Mouse (Mus musculus) liver, embryonic 16.5 days (tissue): ENCODE results near the gene Med18. TPM values are rescaled to one million over a fixed set of nuclear protein-coding genes. Genes with fewer than 3 reads are reported as not detected.

ENCODE experiments used
- ATAC-seq: fragments of 200-750 bp; cut with Nextera tagmentation; 2 replicates; pipeline ENCODE4 v1.8.0; 2017; ENCODE audit warnings: low read depth, mild to moderate bottlenecking, moderate number of reproducible peaks, moderate library complexity
- H3K27ac ChIP-seq: fragments of 300-500 bp; sonication (generic); 2 replicates; pipeline ENCODE4 v1.5.1; 2014; ENCODE audit warnings: mild to moderate bottlenecking, low read length
- H3K27me3 ChIP-seq: fragments of 300-500 bp; sonication (generic); 2 replicates; pipeline ENCODE4 v1.6.1; 2014; ENCODE audit warnings: low read depth, low read length, mixed read lengths; ENCODE audit not compliant: control insufficient read depth, insufficient read depth
- H3K36me3 ChIP-seq: fragments of 300-500 bp; sonication (generic); 2 replicates; pipeline ENCODE4 v1.6.1; 2014; ENCODE audit warnings: mild to moderate bottlenecking; ENCODE audit not compliant: control insufficient read depth, insufficient read depth
- H3K4me1 ChIP-seq: fragments of 300-500 bp; sonication (generic); 2 replicates; pipeline ENCODE4 v1.6.1; 2014; ENCODE audit warnings: low read depth, low read length, mixed read lengths; ENCODE audit not compliant: control insufficient read depth
- H3K4me2 ChIP-seq: fragments of 300-500 bp; sonication (generic); 2 replicates; pipeline ENCODE4 v1.6.1; 2014; ENCODE audit warnings: low read depth, low read length, mixed read lengths
- H3K4me3 ChIP-seq: fragments of 300-500 bp; sonication (generic); 2 replicates; pipeline ENCODE4 v1.5.1; 2014; ENCODE audit warnings: low read depth, mild to moderate bottlenecking, low read length
- H3K9ac ChIP-seq: fragments of 300-500 bp; sonication (generic); 2 replicates; pipeline ENCODE4 v1.6.1; 2014; ENCODE audit warnings: low read depth, low read length
- H3K9me3 ChIP-seq: fragments of 300-500 bp; sonication (generic); replicated peaks from 2 replicates; pipeline ENCODE4 v1.6.1; 2016; ENCODE audit warnings: low read length; ENCODE audit not compliant: control insufficient read depth
- whole genome bisulfite sequencing: fragments of 180-500 bp; shearing (Covaris S2); extraction: QIAGEN DNeasy Blood & Tissue Kit; methylation state at CpG from one replicate; pipeline ENCODE4 v1.1.7; 2014; ENCODE audit not compliant: insufficient replicate concordance; 5-methylcytosine and 5-hydroxymethylcytosine counted together
- polyA plus RNA-seq: library from polyadenylated mRNA; unstranded; fragments of >200 nt; fragmentation: Nextera tagmentation; extraction: Ambion mirVana; gene quantifications from 2 replicates; pipeline ENCODE4 v1.2.1, GENCODE M21; 2015

The Med18 gene
- polyA plus RNA-seq, 1 experiment from 2014 or later: 8.2 TPM

DNA sequence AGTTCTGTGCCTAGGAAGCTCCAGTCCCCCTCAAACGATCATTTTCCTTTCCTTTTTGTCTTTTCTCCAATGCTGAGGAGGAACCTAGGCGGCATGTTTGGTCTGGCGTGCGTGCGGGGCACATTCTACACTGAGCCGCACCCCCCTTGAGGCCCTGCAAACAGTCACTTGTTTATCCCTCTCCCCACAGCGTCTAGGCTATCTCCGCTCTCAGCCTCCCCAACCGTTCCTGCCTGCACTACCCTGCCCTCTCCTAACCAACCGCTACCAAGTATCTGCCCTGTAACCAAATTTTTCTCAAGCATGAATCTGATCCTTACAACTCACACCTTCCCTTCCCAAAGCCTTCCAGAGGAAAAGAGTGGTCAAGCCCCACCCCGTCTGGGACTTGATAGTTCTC lies 39.6 kb upstream of the Med18 start:
- no peaks in the 10 kb centered on the region for H3K9me3 ChIP-seq
- peak overlapping the region; percentile 12; the same call in 1 of the 2 replicates for H3K4me2 ChIP-seq
- 44% methylated on average over 11 of the region's 11 CpGs for WGBS
- no peak overlapping the region for H3K9ac ChIP-seq
- H3K4me1 ChIP-seq: peaks cover 45% of the 10 kb centered on the region
- no peak overlapping the region for H3K4me3 ChIP-seq
- H3K27me3 ChIP-seq: no peaks in the 10 kb centered on the region
- 0 out of 2 replicates have a peak overlapping the region, but pooled peaks have one; percentile 9 for H3K27ac ChIP-seq
- peak; percentile 78 for ATAC-seq
- peaks cover 10% of the 10 kb centered on the region; the same call in 1 of the 2 replicates for H3K36me3 ChIP-seq

DNA sequence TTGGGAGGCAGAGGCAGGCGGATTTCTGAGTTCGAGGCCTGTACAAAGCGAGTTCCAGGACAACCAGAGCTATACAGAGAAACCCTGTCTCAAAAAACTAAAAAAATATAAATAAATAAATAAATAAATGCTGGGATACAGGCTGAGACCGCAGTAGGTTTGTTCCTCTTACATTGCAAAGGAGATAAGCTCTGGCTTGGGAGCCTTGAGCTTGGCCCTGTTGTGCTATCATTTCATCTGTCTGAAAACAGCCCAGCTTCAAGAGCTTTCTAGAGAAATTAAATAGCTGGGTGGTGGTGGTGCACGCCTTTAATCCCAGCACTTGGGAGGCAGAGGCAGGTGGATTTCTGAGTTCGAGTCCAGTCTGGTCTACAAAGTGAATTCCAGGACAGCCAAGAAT lies 37.9 kb upstream of the Med18 start:
- peaks cover 23% of the 10 kb centered on the region for H3K36me3 ChIP-seq
- WGBS: 56% methylated on average over 6 of the region's 6 CpGs

DNA sequence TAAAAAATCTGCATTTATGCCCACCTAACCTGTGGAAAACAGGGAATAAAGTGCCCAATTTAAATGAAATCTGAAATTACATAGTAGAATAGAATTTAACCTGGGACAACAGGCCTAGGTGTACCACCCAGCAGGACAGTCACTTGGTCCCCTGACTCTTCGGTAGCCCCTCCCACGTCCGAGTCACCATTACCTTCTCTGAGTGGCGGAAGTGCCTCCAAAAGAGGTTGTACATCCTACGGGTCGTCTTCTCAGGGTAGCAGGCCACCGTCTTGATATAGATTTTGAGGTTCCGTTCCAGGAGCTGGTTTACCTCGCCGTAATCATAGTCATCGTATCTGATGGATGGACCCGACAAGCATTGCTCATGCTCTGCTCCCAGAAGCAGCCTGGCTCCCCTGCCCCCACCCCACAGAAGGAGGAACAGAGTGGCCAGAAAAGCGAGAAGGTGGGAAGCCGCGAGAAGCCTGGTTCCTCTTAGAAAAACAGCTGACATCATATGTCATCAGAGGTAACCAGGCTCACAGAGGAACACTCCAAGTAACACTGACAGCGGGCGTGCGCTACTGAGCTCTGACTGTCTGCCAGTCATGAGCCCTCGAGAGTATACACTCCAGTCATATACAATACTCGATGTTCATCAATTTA lies 30.7 kb upstream of the Med18 start:
- Histone ChIP-seq H3K4me3 (no peak overlapping the region), H3K4me2 (no peak overlapping the region), H3K27me3 (no peaks in the 10 kb centered on the region), H3K36me3 (peaks cover 29% of the 10 kb centered on the region), H3K9ac (no peak overlapping the region), H3K9me3 (no peaks in the 10 kb centered on the region), H3K27ac (no peak overlapping the region), H3K4me1 (peaks cover 6% of the 10 kb centered on the region)
- 45% methylated on average over 20 of the region's 20 CpGs for WGBS
- ATAC-seq: 0 out of 2 replicates have a peak, but pooled peaks have one; percentile 14

More for the DNA sequence above, 37.9 kb upstream of the Med18 start:
- peaks cover 33% of the 10 kb centered on the region for H3K4me1 ChIP-seq
- no peaks in the 10 kb centered on the region for H3K9me3 ChIP-seq
- no peak overlapping the region for H3K4me2 ChIP-seq
- H3K27me3 ChIP-seq: no peaks in the 10 kb centered on the region
- no peak overlapping the region for H3K4me3 ChIP-seq
- no peak for ATAC-seq
- H3K9ac ChIP-seq: no peak overlapping the region
- no peak overlapping the region for H3K27ac ChIP-seq

DNA sequence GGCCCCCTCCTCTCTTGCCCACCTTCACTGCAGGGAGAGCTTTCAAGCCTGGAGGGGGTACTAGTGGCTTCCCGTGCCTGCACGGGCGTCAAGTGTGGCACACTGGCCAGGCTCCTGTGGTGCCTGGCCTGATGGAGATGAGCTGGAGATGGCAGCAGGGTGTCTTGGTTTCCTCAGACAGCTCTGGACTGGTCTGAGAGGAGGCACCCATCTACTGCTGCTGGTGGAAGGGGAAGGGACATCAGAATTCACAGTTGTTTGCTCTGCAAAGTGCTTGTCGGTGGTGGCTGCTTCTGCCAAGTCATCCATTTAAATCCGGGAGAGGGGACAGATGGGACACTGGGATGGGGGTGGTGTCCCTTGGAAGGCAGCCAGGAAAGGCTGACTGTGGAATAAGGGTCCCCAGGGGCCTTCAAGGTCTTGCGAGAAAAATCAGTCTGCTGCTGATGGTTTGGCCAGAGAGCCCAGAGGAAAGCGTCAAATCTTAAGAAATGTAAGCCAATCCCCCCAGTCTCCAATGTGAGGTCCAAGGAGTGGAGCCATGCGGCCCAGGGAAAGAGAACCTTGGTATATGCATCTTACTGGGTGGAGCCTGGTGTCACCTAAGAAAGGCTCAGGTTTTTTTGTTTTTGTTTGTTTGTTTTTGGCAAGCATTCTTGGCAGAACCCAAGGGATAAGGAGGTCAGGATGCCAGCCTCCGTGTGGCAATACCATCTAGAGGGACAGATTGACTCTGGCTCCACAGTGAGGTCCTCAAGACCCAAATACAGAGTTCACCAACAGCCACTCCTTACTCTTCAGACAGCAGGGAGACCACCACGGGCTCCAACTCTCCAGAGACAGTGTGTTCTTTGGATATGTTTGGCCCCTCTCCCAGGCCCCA lies 28.7 kb upstream of the Med18 start:
- ATAC-seq: peak; percentile 10; the same call in 1 of the 2 replicates
- Histone ChIP-seq H3K9ac (no peak overlapping the region), H3K4me2 (no peak overlapping the region), H3K9me3 (no peaks in the 10 kb centered on the region), H3K36me3 (peaks cover 11% of the 10 kb centered on the region), H3K4me3 (no peak overlapping the region), H3K4me1 (peaks cover 6% of the 10 kb centered on the region), H3K27me3 (no peaks in the 10 kb centered on the region), H3K27ac (0 out of 2 replicates have a peak overlapping the region, but pooled peaks have one; percentile 4)
- WGBS: 63% methylated on average over 10 of the region's 10 CpGs

DNA sequence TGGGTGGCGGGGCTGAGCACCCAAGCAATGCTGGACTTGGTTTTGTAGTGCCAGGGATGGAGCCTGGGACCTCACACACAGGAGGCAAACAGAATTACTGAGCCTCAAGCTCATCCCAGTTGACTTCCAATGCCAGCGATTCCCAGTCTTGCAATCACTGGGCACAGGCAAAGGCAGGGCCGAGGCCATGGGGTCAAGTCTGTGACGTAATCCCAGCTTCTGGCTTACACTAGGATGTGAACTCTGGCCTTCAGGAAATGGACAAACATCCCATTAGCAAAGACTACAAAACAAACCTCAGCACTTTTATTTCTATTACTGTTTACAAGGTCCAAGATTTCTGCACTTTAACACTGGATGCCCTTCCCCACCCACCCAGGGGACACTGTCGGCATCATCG lies 28.0 kb upstream of the Med18 start:
- Histone ChIP-seq H3K4me2 (no peak overlapping the region), H3K27ac (0 out of 2 replicates have a peak overlapping the region, but pooled peaks have one; percentile 24), H3K9me3 (no peaks in the 10 kb centered on the region), H3K27me3 (no peaks in the 10 kb centered on the region), H3K36me3 (peaks cover 8% of the 10 kb centered on the region), H3K4me3 (no peak overlapping the region), H3K4me1 (peaks cover 6% of the 10 kb centered on the region), H3K9ac (no peak overlapping the region)
- peak; percentile 82 for ATAC-seq
- WGBS: 69% methylated on average over 6 of the region's 6 CpGs

DNA sequence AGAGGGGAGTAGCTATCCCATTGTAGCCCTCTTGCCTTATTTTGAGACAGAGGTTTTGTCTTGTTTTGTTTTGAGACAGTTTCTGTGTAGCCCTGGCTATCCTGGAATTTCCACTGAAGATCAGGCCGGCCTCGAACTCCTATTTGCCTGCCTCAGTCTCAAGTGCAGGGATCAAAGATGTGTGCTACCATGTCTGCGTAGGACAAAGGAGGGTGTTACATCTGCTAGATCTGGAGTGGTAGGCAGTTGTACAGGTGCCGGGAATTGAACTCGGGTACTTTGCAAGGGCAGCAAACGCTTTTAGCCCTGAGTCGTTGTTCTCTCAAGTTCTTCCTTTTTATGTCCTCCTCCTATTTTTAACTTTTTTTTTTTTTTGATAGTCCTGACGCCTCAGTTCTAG lies 27.3 kb upstream of the Med18 start:
- Histone ChIP-seq H3K4me1 (peaks cover 6% of the 10 kb centered on the region), H3K4me2 (no peak overlapping the region), H3K9me3 (no peaks in the 10 kb centered on the region), H3K36me3 (peaks cover 3% of the 10 kb centered on the region; the same call in 1 of the 2 replicates), H3K4me3 (no peak overlapping the region), H3K27ac (no peak overlapping the region), H3K9ac (no peak overlapping the region), H3K27me3 (no peaks in the 10 kb centered on the region)
- ATAC-seq: no peak
- WGBS: 69% methylated on average over 8 of the region's 8 CpGs

DNA sequence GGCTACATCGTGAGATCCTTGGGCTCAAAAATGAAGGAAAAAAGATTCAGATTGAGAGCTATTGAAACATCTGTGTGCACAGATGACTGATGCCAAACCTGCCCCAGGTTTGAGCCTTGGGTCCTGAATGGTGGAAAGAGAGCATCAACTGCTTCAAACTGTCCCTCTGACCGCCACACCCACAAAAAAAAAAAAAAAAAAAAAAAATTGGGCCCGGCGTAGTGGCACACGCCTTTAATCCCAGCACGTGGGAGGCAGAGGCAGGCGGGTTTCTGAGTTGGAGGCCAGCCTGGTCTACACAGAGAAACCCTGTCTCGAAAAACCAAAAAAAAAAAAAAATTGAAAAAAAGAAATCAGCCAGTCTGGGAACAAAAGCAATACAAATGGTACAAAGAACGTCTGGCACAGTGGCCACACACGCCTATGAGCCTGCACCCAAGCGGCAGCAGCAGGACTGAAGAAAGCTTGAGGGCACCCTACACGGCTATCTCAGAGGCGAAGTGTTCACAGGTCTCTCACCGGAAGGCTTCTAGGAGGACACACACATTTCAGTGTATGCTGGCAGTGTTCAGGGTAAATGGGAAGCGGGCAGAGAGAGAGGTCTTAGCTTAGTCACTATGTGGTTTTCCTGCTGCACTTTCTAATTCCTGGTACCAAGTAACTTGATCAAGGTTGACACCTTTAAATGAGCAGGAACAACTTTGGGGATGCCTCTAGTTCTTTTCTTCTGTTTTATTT lies 26.7 kb upstream of the Med18 start:
- 63% methylated on average over 15 of the region's 15 CpGs for WGBS
- H3K27ac ChIP-seq: no peak overlapping the region
- H3K4me1 ChIP-seq: peaks cover 6% of the 10 kb centered on the region
- H3K9ac ChIP-seq: no peak overlapping the region
- ATAC-seq: no peak
- no peak overlapping the region for H3K4me2 ChIP-seq
- H3K4me3 ChIP-seq: no peak overlapping the region
- H3K27me3 ChIP-seq: no peaks in the 10 kb centered on the region
- H3K36me3 ChIP-seq: no peaks in the 10 kb centered on the region; the same call in 1 of the 2 replicates
- no peaks in the 10 kb centered on the region for H3K9me3 ChIP-seq

DNA sequence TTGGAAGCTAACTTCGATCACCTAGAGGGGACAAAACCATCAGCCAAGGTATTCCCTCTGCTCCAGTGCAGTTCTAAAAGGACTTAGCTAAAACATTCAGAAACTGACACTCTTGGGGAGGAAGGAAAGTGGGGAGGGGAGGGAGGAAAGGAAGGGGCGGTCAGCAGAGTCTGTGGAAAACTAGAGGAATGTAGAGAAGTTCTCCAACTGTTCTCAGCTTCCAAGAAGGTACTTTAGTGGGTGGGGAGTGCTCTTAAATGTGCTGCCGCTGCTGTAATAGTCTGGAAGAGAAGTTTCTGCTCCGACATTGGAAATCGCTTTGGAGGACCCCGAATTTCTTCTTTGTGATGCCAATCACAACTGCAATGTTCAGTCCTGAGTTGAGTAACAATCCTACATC lies 25.3 kb upstream of the Med18 start:
- no peak for ATAC-seq
- 71% methylated on average over 6 of the region's 6 CpGs for WGBS
- Histone ChIP-seq H3K4me3 (no peak overlapping the region), H3K27me3 (no peaks in the 10 kb centered on the region), H3K36me3 (no peaks in the 10 kb centered on the region; the same call in 1 of the 2 replicates), H3K4me1 (peaks cover 6% of the 10 kb centered on the region), H3K4me2 (no peak overlapping the region), H3K9me3 (no peaks in the 10 kb centered on the region), H3K9ac (no peak overlapping the region), H3K27ac (no peak overlapping the region)
